Mouse (Mus musculus): ENCODE results near the gene Zfp775.
"Not testable (repeated sequence)": the region's sequence is repeated elsewhere in the genome, so short reads cannot be mapped to it uniquely, and the experiment has no call there.

Zfp775 gene

DNA sequence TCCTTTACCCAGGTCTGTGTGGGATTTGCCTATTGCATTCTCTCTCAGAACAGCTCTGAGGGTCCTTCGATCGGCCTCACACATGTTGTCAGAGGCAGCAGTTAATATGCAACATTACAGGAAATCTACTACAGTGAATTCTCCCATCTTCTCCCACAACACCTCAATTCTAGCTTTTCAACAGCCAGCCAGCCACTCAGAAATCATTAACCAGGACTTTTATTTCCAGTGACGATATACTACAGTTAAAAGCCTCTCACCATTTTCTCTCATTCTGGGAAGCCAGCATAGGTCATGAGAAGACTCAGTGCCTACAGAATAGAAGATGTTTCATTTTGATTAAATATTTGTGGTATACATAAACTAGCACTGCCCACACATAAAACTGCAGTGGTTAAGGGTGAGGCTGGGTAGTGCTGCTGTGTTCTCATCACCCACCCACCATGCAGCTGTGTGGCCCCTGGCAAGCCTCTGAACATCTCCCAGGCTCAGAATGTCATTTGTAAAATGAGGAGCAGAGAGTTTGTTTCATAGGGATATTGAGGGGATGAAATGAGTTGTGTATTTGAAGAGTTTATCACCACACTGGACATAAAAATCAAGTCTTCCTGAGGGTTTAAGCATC is 10.5 kb upstream of the Zfp775 start:
- no peak for DNase-seq (ENCODE audit: low spot score in 2 of 2)

DNA sequence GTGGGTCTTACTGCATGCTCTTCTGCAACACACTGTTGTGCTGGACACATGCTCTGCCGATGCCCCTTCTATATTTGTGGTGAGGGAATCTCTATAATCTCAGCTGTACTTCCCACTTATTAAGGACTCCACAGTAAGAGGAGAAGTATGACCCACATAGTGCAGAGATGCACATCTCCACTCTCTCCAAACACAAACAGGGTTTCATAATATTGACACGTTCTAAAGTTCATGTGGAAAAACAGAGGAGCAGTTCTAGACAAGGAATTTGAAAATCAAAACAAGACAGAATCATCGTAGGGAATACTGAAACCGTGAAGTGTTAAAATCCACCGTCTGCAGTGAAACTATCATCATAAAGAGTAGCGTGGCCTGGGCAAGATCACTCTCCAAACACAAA is 10.0 kb upstream of the Zfp775 start:
- no peak for DNase-seq (ENCODE audit: low spot score in 2 of 2)

DNA sequence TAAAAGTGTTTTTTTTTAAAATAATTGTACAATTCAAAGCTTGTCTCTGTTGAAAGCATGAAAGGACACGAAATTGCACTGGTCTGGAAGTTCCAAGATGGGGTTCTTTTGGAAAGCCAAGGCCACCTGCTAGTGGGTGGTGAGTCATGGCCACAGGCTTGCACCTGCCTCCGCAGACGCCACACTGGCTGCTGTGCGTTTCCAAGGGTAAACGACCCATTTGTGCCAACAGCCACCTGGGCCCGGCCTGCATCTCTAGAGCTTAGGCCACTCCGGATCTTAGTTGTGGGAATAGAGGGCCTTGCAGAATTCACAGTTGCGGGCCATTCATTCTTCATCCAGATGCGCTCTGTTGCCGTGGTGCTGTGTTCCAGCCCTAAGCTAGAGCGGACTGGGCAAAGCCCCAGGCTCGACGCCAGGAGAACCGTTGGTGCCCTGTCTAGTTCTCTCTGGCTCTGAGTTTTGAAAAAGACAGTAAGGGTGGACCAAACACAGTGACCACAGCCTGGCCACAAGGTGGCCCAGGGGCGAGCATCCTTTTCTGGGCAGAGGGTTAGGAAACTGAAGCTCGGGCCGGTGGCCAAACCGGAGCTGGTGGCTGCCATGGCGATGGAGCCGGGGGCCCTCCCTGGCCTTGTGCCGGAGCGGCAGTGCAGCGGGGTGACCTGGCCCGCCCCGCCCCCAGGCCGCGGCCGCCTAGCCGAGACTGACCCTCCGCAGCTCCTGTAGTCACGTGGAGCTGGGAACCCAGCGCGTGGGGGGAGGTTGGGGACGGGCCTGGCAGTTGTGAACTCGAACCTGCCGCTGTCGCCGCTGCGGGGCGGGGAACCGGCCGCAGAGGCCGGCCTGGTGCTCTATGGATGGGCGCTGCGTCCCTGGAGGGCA is 8.5 kb upstream of the Zfp775 start, which contains the start of the genes Repin1 and Gm44965:
TSS of gene Repin1 (plus strand) at position 726 of the 885 bp plus-strand sequence.
TSS of gene Gm44965 (plus strand) at position 784 of the 885 bp plus-strand sequence.
- peak; percentile 91 for DNase-seq (ENCODE audit: low spot score in 2 of 2)

DNA sequence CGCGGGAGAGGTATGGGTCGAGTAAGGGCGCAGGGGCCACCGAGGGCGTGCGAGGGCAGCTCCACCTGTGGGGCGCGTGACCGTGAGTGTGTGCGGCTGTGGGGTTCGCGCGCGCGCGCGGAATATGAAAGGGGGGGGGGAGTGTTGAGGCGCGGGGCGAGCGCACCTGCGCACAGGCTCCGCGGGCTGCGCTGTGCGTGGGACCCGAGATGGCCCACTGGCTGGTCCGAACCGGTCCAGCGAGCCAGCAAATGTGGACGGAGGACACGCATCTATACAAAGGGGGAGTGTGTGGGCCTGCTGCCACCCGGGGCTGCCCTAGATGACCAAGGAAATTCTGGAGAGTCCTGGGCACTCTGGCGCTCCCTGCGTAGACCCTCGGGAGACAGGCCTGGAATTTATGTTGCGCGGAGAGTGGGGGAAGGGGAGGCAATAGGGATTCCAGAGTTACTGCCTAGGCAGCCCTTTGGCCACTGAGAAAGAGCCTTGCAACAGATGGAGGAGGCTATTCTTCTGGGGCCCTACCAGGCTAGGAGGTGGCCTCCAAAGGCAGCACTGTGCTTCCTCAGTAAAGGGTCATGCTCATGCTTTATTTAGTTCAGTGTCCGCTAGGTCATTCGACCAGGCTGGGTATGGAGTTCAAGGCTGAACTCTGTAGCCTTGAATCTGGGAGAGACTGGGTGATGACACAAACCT is 7.7 kb upstream of the Zfp775 start:
- DNase-seq (ENCODE audit: low spot score in 2 of 2): peak; percentile 54 to 68

DNA sequence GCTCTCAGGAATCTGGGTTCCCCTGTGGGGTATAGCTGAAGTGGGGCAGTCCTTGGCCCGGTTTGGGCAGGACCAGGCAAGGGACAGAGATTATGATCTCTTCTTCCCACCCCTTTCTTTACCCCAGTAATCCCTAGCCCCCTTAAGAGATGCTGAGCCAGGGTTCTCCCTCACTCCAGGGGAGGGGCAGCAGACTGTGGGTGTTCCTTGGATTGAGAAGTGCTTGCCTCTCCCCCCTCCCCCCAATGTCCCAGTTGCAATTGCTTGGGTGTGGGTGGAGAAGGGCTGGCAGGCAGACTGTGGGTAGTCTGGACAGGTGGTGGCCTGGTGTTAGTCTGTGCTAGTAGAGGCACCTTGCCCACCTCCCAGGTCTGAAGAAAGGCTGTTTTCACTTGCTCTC is 6.6 kb upstream of the Zfp775 start:
- peak; percentile 44 to 47 for DNase-seq (ENCODE audit: low spot score in 2 of 2)

DNA sequence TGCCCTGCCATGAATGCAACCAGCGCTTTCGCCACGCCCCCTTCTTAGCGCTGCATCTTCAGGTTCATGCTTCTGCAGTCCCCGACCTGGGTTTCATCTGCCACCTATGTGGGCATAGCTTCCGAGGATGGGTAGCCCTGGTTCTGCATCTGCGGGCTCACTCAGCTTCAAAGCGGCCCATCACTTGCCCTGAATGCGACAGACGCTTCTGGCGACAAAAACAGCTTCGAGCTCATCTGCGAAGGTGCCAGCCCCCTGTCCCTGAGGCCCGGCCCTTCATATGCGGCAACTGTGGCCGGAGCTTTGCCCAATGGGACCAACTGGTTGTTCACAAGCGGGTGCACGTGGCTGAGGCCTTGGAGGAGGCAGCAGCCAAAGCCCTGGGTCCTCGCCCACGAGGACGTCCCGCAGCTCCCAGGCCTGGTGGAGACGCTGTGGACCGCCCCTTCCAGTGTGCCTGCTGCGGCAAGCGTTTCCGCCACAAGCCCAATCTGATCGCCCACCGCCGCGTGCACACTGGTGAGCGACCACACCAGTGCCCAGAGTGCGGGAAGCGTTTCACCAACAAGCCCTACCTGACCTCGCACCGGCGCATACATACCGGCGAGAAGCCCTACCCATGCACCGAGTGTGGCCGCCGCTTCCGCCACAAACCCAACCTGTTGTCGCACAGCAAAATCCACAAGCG is 5.2 kb upstream of the Zfp775 start:
- DNase-seq (ENCODE audit: low spot score in 2 of 2): no peak

DNA sequence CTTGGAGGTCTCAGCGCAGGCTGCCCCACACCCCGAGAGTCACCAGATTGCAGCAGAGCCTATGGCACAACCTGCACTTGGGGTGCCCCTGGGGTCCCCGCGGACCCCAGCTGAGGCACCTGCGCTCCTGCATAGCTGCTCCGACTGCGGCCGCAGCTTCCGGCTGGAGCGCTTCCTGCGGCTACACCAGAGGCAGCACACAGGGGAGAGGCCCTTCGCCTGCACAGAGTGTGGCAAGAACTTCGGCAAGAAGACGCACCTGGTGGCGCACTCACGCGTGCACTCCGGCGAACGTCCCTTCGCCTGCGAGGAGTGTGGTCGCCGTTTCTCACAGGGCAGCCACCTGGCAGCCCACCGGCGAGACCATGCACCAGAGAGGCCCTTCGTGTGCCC is 4.6 kb upstream of the Zfp775 start:
- DNase-seq (ENCODE audit: low spot score in 2 of 2): no peak

DNA sequence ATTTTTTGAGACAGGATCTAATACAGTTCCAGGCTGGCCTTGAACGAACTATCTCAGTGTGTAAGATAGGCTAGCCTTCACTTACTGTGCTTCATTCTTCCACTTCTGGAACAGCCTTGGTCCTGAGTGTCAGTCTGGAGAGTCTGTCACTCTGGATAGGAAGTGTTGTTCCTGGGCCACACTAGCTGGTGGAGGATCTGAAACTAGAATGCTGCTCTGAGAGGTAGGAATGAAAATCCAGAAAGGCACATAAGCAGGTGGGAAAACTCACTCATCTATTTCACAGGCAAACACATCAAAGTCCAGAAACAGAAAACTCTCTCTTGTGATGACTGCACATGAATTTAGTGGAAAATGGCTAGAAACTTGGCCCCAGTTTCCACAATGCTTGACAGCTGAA is 1.3 kb upstream of the Zfp775 start:
- no peak for DNase-seq (ENCODE audit: low spot score in 2 of 2)

DNA sequence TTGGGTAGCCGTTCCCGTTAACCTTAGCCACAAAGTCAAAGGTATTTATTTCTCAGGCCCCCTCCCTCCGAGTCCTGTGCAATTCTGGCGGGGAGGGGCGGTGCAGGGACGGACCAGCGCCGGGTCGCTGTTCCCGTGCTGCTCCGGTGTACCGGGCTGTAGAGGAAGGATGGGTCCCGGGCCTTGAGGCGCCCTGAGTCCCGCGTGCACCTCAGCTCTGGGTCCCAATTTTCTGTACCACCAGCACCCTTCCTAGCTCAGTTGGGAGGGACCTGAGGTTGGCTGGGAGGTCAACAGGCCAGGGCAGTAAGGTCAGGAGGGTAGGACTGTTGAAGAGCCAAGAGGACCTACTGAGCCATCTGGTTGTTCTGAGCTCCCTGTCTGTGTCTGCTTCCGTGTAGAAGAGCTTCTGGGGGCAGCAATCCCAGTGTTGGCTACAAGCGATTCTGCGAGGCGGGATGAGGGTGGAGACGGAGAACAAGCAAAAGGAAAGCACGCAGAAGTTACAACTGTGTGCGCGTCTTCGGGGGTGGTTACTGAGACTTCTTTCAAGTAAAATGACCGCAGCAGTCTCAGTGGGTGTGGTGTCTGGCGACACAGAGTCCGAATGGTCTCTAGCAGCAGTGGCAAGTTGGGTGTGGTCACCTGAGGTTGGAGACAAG is 348 bp downstream of the Zfp775 start:
- DNase-seq (ENCODE audit: low spot score in 2 of 2): peak; percentile 62 to 64

DNA sequence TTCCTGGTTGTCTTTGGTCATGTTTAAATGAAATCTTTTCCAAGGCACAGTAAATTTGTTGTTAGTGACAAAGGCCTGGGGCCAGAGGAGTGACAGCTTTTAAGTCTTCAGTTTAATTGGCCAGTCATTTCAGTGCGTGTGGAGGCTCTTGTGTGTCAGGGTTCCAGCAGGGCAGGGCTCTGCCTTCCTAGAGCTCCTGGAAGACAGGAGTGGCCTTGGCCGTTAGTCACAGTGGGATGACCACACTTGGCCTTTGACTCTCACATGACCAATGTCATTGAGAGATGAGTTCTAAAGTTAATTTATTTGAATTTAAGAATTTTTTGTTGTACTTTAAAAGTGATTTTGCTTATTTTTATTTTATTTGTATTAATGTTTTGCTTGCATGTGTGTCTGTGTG is 6.3 kb downstream of the Zfp775 start:
- no peak for DNase-seq (ENCODE audit: low spot score in 2 of 2)

DNA sequence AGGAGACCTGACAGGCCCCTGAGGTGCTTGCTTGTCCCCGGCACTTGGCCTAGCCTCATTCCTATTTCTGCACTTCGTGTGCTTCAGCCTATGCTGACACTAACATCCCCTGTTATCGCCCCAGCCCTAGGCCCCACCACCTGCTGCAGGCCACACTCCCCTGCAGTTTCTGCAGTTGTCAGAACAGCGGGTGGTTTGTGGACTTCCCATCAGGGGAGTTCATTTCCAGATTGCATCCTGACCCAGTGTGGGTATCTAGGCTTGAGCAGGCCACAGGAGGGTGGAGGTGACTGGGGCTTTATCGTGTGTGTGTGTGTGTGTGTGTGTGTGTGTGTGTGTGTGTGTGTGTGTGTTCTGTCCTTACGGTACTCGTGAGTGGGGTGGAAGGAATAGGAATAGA is 7.6 kb downstream of the Zfp775 start:
- no peak for DNase-seq (ENCODE audit: low spot score in 2 of 2)

DNA sequence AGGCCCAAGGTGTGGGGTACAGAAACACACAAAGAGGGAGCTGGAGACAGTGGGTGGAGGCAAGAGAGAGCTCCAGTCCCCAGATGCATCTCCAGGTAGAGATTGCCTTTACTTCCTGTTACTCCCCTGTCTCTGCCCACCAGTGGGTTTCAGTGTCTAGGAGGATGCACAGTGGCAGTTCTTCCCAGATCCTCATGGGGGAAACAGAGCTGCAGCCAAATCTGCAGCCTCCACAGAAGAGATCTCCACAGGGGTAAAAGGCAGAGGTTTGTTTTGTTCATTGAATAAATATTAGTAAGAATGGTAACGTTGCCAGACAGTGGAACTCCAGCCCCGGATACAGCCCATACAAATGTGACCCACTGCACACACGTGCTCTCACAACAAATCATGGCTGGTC is 8.8 kb downstream of the Zfp775 start:
- DNase-seq (ENCODE audit: low spot score in 2 of 2): no peak

DNA sequence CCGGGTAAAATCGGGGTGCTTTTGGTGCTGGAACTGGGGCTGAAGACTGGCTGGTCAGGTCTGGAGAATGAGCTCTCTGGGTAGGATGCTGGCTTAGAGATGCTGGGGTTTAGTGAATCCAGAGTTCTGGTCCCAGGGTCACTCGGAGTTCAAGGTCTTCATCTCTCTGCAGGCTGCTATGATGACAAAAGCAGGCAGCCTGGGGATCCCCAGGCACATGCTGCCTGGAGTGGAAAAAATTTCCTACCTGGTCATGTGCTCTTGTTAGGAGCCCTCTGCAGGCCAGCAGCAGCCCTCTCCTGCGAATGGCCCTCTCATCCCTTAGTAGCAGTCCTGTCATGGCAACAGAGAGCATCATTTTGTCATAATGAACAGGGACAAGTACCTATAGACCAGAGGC is 11.6 kb downstream of the Zfp775 start:
- DNase-seq (ENCODE audit: low spot score in 2 of 2): no peak

DNA sequence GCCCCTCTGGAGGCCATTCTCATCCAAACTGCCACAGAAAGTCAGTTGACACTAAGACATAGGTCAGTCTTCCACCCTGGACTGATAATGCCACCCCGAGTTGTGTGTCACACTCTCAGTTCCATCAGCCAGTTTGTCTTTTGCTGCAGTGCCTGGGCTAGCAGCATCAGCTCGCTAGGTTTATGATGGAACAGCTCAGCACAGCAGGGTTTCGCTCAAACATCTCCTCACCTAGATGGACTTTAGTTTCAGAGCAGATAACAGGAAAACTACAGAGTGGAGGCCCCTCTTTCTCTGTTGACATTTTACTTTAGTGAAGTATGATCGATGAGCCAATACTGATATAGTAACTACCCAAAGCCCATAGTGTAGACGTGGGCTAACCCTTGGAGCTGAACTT is 12.9 kb downstream of the Zfp775 start:
- DNase-seq (ENCODE audit: low spot score in 2 of 2): no peak

DNA sequence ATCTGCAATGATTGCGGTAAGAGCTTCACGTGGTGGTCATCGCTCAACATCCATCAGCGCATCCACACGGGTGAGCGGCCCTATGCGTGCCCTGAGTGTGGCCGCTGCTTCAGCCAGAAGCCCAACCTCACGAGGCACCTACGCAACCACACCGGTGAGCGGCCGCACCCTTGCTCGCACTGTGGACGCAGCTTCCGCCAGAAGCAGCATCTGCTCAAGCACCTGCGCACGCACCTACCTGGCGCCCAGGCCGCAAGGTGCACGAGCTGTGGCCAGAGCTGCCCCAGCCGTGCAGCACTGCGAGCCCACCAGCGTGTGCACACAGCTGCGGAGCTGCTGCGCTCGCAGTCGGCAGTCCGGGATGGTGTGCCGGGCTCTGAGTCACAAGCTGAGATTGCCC is 18.2 kb downstream of the Zfp775 start:
- no peak for DNase-seq (ENCODE audit: low spot score in 2 of 2)

DNA sequence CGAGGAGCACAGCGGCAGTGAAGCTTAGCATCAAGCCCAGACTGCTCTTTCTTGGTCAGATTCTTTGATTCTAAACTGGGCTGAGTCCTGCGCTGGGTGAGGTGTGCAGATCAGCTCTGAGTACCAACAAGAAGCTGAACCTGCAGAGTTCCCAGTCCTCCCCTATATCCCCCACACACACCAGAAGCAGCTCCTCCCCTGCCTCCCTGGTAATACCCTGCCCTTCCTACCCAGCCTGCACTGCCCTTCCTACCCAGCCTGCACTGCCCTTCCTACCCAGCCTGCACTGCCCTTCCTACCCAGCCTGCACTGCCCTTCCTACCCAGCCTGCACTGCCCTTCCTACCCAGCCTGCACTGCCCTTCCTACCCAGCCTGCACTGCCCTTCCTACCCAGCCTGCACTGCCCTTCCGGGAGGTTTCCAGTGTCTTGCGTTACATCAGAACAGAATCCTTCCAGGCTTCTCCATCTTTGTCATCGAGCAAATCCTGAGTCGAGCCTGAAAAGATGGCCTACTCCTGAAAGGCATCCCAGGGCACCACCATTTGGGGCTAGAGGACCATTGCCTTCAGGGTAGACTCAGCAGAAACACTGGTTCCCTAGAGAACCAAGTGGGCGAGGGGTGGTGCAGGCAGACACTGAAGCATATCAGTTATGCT is 20.5 kb downstream of the Zfp775 start:
- not testable (repeated sequence) for DNase-seq (ENCODE audit: low spot score in 2 of 2)

DNA sequence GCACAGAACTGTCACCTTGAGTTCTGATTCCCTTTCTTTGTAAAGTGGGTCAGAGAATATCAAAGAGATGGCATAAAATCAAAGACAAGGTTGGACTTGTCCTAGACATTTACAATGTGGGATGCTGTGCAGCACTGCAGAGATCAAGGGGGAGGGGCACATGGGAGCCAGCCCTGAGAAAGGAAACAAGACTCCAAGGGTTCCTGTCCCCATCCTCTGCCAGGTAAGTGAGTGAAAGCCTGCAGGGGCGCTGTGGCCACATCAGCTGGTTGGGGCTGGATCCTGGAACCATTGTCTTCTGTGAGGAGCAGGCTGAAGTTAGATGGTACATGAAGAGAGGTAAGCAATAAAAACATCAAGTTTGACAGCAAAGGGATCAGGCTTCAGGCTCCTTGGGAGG is 21.6 kb downstream of the Zfp775 start:
- DNase-seq (ENCODE audit: low spot score in 2 of 2): no peak

DNA sequence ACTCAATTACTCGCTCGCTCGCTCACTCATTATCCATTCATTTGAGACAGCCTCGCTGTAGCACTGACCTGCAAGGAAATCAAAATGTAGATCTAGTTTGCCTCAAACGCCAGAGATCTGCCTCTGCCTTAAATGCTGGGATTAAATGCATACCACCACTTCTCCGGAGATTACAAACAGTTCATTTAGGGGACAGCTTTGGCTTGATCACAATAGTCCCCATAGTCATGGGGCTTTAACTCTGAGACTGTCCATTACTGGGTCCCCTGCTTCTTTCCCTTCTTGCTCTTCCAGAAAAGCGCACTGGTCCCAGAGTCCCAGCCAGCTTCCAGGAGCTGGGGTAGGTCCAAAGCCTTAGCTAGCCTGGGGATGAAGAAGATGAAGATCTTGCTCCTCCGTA is 24.6 kb downstream of the Zfp775 start, which contains the start of gene AI854703:
TSS of gene AI854703 (plus strand) at position 301 of the 400 bp plus-strand sequence.
- no peak for DNase-seq (ENCODE audit: low spot score in 2 of 2)

DNA sequence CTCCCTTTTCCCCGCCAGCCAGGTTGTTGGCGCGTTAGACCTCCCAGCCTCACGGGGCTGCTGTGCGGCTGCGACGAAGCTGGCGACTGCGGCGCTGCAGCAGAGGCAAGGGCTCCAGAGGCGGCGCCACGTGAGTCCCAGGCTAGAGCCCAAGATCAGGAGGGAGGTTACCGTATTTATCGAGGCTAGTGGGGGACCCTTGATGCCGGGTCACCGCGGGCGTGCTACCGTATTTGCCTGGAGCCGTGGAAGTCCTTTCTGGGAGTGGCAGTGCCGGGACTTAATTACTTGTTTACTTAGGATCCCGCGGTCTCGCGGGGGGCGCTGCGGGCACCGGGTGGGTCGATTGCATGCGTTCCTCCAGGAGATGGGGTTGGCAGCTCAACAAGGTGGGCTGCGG is 25.1 kb downstream of the Zfp775 start:
- peak; percentile 65 to 75 for DNase-seq (ENCODE audit: low spot score in 2 of 2)

DNA sequence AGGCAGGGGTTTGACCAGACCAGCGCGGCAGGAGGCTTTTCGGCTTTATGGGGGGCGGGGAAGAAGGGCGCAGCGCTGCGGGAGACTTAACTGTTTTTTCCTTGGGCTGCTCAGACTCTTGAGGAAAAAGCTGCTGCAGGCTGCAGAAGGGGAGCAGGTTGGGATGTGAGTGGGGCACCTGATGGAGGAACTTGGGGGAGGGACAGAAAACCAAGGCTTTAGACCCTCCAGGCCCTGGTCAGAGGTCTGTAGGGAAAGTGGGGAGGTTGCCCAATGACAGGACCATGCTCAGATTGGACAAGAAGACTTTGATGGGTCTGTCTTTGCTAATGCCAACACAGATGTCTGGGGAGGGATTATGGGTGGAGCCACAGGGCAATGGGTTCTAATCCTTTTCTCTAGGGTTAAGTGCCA is 25.7 kb downstream of the Zfp775 start:
- DNase-seq (ENCODE audit: low spot score in 2 of 2): peak in 1 of 2 experiments; percentile 36

DNA sequence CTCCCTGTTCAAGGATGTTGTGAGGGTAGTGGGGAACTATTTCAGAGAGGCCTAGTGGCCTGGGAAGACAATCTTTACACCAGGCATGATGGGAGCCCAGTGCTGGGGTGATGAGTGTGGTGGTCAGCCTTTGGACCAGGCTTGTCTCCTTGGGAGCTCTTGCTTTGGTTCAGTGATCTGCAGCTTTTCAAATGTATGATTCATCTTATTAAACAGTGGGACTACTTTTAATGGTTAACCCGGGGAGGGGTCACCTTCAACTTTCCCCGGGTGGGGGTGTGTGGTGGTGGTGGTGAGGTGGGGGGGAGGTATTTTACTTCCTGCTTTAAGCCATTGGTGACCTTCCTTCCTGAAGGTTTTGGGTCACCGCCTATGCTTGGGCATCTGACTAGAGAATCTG is 26.5 kb downstream of the Zfp775 start:
- no peak for DNase-seq (ENCODE audit: low spot score in 2 of 2)
